Mouse (Mus musculus): Measurements from ENCODE around the gene Ksr1. TPM values are rescaled to one million over a fixed set of nuclear protein-coding genes. Genes with fewer than 3 reads are reported as not detected.

Ksr1 gene
- polyA plus RNA-seq, 1 experiment from 2014 or later: 4.6 TPM

DNA sequence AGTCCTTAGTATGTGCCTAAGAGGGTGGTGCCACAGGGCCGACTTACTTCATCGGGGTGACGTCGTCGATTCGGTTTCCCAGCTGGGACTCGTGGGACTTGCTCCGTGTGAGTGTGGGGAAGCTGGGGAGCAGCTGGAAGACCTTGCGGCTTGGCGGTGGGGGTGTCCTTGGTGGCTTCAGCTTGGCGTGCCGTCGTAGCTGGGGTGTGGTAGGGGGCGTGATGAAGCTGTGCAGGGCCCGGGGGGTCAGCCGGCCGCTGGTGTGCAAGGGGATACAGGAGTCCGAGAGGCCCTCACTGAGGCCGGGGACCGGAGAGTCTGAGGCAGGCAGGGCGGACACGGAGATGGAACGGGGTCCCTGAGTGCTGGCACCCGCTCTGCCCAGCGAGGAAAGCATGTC, 101.4 kb downstream of the Ksr1 start:
- peaks cover 20% of the 10 kb centered on the region for H3K4me1 ChIP-seq (replicated peaks)
- no peak overlapping the region for H3K4me2 ChIP-seq
- no peaks in the 10 kb centered on the region for H3K27me3 ChIP-seq
- peaks cover 31% of the 10 kb centered on the region for H3K36me3 ChIP-seq
- H3K4me3 ChIP-seq: no peak overlapping the region
- no peak for ATAC-seq (ENCODE audit: low read depth)
- 92% methylated on average over 25 of the region's 25 CpGs for WGBS
- H3K9ac ChIP-seq: no peak overlapping the region
- H3K9me3 ChIP-seq: no peaks in the 10 kb centered on the region
- no peak overlapping the region for H3K27ac ChIP-seq (replicated peaks)

DNA sequence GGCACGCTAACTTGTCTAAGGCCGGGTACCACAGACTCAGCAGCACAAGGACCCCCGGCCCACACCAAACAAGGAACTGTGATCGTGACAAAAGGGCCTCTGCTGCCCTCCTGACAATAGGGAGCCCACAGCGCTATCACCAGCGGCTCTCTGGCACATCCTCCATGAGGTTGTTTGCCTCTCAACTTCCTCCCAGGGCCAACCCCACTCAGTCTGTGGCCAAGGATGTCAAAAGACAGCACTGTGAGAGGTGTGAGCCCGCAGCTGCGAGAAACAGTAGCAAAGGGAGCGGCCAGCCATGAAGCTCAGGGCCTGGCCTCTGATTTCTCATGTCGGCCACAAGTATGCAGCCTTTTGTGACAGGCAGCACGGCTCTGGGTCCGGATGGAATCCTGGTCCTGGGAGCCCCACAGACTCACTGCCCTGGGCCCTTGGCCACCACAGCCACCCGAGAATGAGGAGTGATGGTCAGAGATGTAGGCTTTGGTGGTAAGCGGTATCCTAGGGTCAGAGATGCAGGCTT, 104.2 kb downstream of the Ksr1 start:
- Histone ChIP-seq H3K4me3 (no peak overlapping the region), H3K9ac (no peak overlapping the region), H3K9me3 (no peaks in the 10 kb centered on the region), H3K36me3 (peaks cover 31% of the 10 kb centered on the region), H3K27ac (replicated peaks) (no peak overlapping the region), H3K4me1 (replicated peaks) (peaks cover 16% of the 10 kb centered on the region), H3K4me2 (no peak overlapping the region), H3K27me3 (no peaks in the 10 kb centered on the region)
- no peak for ATAC-seq (ENCODE audit: low read depth)
- WGBS: 69% methylated on average over 14 of the region's 14 CpGs

DNA sequence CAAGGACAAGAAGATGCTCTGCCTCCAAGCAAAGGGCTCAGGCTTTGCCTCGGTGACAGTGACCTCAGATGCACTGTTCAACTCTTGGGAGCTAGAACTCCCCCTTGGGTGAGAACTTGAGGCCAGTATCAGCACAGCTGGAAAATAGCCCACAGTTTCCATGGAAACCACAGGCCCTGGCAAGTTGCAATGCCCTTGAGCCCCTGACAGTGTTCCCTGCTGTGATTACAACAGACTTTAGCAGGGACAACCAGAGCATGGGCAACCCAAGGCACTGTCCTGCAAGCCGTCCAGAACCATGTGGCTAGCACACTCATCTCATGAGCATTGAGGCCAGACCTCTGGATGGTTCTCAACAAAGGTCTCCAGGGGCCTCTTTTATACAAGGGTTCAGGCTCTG, 106.7 kb downstream of the Ksr1 start:
- 38% methylated on average over 2 of the region's 2 CpGs for WGBS
- Histone ChIP-seq H3K4me1 (replicated peaks) (peaks cover 12% of the 10 kb centered on the region), H3K4me3 (no peak overlapping the region), H3K27me3 (no peaks in the 10 kb centered on the region), H3K4me2 (no peak overlapping the region), H3K27ac (replicated peaks) (no peak overlapping the region), H3K9me3 (no peaks in the 10 kb centered on the region), H3K9ac (no peak overlapping the region), H3K36me3 (peaks cover 25% of the 10 kb centered on the region)
- no peak for ATAC-seq (ENCODE audit: low read depth)

DNA sequence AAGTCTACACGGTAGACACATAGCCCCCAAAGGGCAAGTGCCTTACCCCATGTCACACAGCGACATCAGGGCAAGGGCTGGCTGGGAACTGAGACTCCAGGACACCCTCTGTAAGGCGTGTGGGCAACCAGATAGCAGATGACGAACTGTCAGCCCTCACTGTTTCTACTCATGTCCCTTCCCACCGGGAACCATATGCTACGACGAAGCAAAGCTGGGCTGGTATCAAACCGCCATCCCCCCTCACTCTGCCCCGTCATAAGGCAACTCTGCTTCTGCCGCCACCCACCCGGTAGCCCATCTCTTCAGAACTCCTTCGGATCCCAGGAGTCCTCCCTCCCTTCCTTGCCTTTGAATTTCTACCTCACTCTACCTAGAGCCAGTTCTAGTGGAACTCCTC, 108.7 kb downstream of the Ksr1 start:
- WGBS: 86% methylated on average over 12 of the region's 12 CpGs

DNA sequence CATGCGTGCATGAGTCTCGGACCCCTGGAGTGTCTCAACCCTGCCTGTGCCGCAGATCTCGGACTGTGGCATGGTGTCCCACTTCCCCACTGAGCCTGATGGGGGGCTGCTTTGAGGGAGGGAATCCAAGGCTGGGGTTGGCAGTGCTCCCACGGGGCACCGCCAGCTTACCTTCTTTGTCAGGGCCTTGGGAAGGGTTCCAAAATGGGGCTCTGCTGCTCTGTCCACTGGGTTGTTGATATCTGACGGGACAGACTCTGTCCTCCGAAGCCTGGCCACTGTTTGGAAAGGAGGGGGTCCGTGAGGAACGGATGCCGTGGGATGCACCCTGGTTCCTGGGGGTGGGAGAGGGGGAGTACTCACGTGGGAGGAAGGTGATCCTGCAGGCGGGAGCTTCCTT, 109.9 kb downstream of the Ksr1 start:
- 68% methylated on average over 13 of the region's 13 CpGs for WGBS
- Histone ChIP-seq H3K27me3 (no peaks in the 10 kb centered on the region), H3K9me3 (no peaks in the 10 kb centered on the region), H3K9ac (no peak overlapping the region), H3K4me3 (no peak overlapping the region), H3K27ac (replicated peaks) (no peak overlapping the region), H3K4me1 (replicated peaks) (peaks cover 12% of the 10 kb centered on the region), H3K4me2 (no peak overlapping the region), H3K36me3 (peaks cover 21% of the 10 kb centered on the region)
- ATAC-seq (ENCODE audit: low read depth): no peak

More for the DNA sequence above, 108.7 kb downstream of the Ksr1 start:
- Histone ChIP-seq H3K9ac (no peak overlapping the region), H3K4me3 (no peak overlapping the region), H3K4me1 (replicated peaks) (peaks cover 12% of the 10 kb centered on the region), H3K27ac (replicated peaks) (no peak overlapping the region), H3K27me3 (no peaks in the 10 kb centered on the region), H3K4me2 (no peak overlapping the region), H3K9me3 (no peaks in the 10 kb centered on the region), H3K36me3 (peaks cover 23% of the 10 kb centered on the region)
- ATAC-seq (ENCODE audit: low read depth): no peak

DNA sequence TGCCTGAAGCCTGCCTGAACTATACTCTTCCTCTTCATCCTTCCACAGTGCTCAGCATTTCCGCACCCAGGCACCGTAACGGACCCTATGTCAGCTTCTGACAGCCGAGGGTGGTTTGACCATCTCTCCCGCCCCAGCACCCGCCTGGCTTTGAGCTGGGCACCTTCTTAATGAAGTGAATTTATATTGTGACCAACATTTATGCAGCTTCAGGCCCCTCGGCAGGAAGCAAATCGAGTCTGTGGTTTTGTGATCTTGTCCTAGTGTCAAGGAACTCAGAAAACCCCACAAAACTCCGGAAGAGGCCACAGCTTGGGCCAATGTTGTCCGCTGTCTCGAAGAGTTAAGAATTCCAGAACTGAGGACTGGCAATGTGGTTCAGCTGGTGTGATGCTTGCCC, 112.6 kb downstream of the Ksr1 start:
- ATAC-seq (ENCODE audit: low read depth): no peak
- Histone ChIP-seq H3K4me2 (no peak overlapping the region), H3K9me3 (no peaks in the 10 kb centered on the region), H3K36me3 (peaks cover 20% of the 10 kb centered on the region), H3K9ac (no peak overlapping the region), H3K4me3 (no peak overlapping the region), H3K4me1 (replicated peaks) (peaks cover 13% of the 10 kb centered on the region; the same call in 1 of the 2 replicates), H3K27me3 (no peaks in the 10 kb centered on the region), H3K27ac (replicated peaks) (no peak overlapping the region)
- 89% methylated on average over 11 of the region's 11 CpGs for WGBS

DNA sequence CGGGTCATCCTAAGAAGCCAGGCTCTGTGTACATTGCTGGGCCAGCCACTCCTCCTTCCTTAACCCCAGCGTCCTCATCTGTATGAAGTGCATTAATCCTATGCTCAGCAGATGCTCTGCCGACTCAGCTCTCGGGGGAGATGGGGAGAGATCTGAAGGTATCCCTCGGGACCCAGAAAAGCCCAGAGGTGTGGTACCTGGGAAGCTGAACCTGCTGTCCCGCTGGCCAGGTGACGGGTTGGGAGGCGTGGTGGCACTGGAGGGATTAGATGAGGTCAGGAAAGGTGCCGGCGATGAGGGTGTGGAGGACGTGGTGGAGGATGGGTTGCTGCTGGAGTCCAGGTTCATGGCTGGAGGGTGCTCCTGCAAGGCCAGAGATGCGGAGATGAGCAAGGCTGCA, 113.2 kb downstream of the Ksr1 start:
- Histone ChIP-seq H3K4me1 (replicated peaks) (peaks cover 13% of the 10 kb centered on the region; the same call in 1 of the 2 replicates), H3K27me3 (no peaks in the 10 kb centered on the region), H3K9me3 (no peaks in the 10 kb centered on the region), H3K36me3 (peaks cover 22% of the 10 kb centered on the region), H3K4me2 (no peak overlapping the region), H3K4me3 (no peak overlapping the region), H3K27ac (replicated peaks) (no peak overlapping the region), H3K9ac (no peak overlapping the region)
- ATAC-seq (ENCODE audit: low read depth): no peak
- 86% methylated on average over 12 of the region's 12 CpGs for WGBS

DNA sequence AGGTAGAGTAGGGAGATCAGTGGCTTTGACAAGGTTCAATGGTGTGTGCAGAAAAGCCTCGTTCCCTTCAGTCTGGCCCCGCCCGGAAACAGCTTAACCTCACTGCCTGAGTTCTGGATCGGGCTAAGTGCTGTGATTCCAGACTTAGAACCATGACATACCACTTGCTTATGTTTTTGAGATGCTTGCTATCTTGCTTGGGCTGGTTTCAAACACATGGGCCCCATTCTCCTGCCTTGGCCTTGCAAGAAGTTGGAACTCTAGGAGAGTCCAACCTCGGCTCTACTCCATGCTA, 114.8 kb downstream of the Ksr1 start:
- WGBS: 78% methylated on average over 5 of the region's 5 CpGs
- Histone ChIP-seq H3K27me3 (no peaks in the 10 kb centered on the region), H3K4me3 (no peak overlapping the region), H3K4me2 (no peak overlapping the region), H3K9me3 (no peaks in the 10 kb centered on the region), H3K27ac (replicated peaks) (no peak overlapping the region), H3K36me3 (peaks cover 31% of the 10 kb centered on the region), H3K4me1 (replicated peaks) (peaks cover 10% of the 10 kb centered on the region; the same call in 1 of the 2 replicates), H3K9ac (no peak overlapping the region)
- ATAC-seq (ENCODE audit: low read depth): no peak

DNA sequence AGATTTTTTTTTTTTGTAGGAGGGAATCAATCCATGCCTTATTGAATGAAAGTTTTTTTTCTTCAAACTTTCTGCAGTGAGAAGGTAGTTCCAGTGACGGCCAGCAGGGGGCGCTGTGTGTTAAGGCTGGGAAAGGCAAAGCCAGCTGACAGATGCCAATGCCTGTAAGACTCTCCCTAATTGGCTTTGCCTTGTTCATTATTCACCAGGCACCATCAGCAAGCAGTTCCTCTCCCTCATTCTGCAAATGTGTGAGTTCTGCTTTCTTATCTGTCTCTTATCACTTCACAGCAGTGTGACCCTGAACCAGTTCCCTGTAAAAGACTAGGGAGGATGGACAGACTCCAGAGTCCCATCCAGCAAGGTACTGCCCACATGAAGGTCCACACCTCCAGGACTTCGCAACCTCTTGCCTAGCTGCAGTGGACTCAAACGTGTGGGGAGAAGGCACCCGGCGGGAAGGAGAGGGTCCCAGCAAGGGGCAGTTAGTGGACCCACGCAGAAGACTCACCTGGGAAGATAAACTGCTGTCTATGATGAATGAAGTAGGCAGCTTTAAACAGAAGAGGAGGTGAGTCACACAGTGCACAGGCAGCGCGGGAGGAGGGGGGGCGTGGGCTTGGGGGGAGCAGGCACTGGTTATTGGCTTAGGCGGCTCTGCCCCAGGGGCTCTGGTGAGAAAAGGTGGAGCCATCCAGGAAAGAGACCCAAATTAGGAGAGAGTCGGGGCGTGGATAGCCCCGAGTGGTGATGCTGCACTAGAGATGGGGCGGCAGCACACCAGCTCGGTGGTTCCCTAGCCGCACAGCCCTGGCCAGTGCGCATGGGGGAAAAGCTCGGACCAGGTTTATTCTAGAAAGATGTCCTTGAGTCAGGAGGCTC, 115.4 kb downstream of the Ksr1 start:
- Histone ChIP-seq H3K4me1 (replicated peaks) (peaks cover 7% of the 10 kb centered on the region; the same call in 1 of the 2 replicates), H3K4me2 (no peak overlapping the region), H3K27me3 (no peaks in the 10 kb centered on the region), H3K9me3 (no peaks in the 10 kb centered on the region), H3K4me3 (no peak overlapping the region), H3K9ac (no peak overlapping the region), H3K36me3 (peaks cover 33% of the 10 kb centered on the region), H3K27ac (replicated peaks) (no peak overlapping the region)
- ATAC-seq (ENCODE audit: low read depth): peak; percentile 66; the same call in 1 of the 2 replicates
- 56% methylated on average over 19 of the region's 19 CpGs for WGBS

DNA sequence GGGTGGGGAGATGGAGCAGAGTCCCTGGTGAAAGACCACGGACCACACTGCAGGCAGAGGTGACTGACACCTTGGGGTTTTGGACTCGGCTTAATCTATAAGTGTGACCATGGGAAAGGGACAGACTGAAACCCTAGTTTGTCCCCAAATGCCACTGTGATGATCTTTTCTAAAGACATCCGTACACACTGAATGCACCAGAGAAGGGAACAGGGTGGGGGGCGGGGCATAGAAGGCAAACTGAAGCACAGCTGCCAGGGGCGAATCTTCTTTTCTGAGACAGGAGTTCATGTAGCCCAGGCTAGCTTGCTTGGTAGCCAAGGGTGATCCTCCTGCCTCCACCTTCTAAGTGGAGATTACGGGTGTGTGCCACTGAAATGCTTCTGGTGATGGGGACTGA, 122.5 kb downstream of the Ksr1 start:
- Histone ChIP-seq H3K27ac (replicated peaks) (0 out of 2 replicates have a peak overlapping the region, but pooled peaks have one; percentile 38), H3K27me3 (no peaks in the 10 kb centered on the region), H3K4me2 (no peak overlapping the region), H3K36me3 (peaks cover 51% of the 10 kb centered on the region), H3K4me3 (no peak overlapping the region), H3K4me1 (replicated peaks) (no peaks in the 10 kb centered on the region), H3K9ac (no peak overlapping the region), H3K9me3 (no peaks in the 10 kb centered on the region)
- WGBS: 76% methylated on average over 6 of the region's 6 CpGs
- no peak for ATAC-seq (ENCODE audit: low read depth)

DNA sequence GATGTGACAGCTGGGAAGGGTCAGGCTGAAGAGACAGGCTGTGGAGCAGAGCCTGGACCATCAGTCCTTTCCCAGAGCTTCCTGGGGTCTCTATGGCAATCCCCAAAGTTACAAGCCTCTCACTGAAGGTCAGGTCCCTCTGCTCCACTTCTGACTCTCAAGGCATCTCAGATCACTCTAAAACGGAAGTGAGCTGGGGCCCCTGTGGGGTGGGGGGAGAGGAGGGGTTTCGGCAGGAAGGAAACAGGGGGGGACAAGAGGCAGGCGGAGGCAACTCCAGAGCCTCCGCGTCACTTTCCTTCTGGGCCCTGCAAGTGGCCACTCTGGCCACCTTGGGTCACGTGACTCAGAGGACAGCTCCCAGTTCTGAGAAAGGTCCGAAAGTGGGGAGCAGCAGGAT, 122.9 kb downstream of the Ksr1 start:
- H3K9ac ChIP-seq: no peak overlapping the region
- H3K4me3 ChIP-seq: no peak overlapping the region
- peak overlapping the region; percentile 38; the same call in 1 of the 2 replicates for H3K27ac ChIP-seq (replicated peaks)
- no peak overlapping the region for H3K4me2 ChIP-seq
- no peaks in the 10 kb centered on the region for H3K27me3 ChIP-seq
- H3K9me3 ChIP-seq: no peaks in the 10 kb centered on the region
- no peaks in the 10 kb centered on the region for H3K4me1 ChIP-seq (replicated peaks)
- WGBS: 57% methylated on average over 7 of the region's 7 CpGs
- peaks cover 52% of the 10 kb centered on the region for H3K36me3 ChIP-seq
- ATAC-seq (ENCODE audit: low read depth): no peak

DNA sequence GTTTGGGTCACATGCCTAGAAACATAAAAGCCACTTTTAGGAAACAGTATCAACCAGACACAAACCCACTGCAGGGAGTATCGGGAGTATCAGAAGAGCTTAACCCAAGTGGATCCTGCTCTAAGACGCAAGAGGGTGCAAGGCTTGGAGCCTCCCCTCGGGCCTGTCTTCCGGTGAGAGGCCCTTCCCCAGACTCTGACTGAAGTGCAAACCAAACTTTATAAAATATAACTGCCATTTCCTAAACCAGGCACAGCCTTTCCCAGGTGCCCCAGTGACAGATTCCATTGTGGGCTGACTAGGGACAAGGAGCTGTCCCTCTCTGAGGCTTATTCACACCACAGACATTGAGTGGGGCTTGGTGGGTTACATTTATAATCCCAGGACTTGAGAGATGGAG, 123.4 kb downstream of the Ksr1 start:
- ATAC-seq (ENCODE audit: low read depth): no peak
- Histone ChIP-seq H3K9ac (no peak overlapping the region), H3K9me3 (no peaks in the 10 kb centered on the region), H3K4me2 (no peak overlapping the region), H3K27me3 (no peaks in the 10 kb centered on the region), H3K36me3 (peaks cover 57% of the 10 kb centered on the region), H3K4me3 (no peak overlapping the region), H3K27ac (replicated peaks) (no peak overlapping the region; the same call in 1 of the 2 replicates), H3K4me1 (replicated peaks) (no peaks in the 10 kb centered on the region)
- WGBS: 89% methylated on average over 4 of the region's 4 CpGs

Data from neural tube, embryonic 13.5 days (tissue).